Mouse (Mus musculus): ENCODE measurements around the gene Mfsd12.

The Mfsd12 gene

DNA sequence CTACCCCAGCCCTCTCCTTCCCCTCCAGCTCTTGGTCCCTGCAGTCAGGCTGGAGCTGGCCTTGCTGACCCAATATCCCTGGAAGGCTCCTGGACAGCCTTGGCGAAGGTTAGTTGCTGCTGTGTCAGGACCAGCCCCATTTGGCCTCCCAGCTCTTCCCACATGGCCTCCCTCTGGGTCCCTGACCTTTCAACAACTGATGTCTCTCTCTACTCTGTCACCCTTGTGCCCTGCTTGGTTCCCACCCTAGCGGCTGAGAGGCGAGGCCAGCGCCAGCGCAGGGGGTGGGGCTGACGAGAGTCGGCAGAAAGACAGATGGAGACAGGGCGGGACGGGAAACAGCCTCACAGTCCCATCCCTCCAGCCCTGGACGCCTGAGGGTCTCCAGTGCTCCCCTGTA, 28.9 kb upstream of the Mfsd12 start, which contains the start of gene Tbxa2r:
Gene Tbxa2r, plus strand, starts transcription at position 346 of the 400 bp plus-strand sequence.
- DNase-seq (ENCODE audit: low spot score in 2 of 2): no peak

DNA sequence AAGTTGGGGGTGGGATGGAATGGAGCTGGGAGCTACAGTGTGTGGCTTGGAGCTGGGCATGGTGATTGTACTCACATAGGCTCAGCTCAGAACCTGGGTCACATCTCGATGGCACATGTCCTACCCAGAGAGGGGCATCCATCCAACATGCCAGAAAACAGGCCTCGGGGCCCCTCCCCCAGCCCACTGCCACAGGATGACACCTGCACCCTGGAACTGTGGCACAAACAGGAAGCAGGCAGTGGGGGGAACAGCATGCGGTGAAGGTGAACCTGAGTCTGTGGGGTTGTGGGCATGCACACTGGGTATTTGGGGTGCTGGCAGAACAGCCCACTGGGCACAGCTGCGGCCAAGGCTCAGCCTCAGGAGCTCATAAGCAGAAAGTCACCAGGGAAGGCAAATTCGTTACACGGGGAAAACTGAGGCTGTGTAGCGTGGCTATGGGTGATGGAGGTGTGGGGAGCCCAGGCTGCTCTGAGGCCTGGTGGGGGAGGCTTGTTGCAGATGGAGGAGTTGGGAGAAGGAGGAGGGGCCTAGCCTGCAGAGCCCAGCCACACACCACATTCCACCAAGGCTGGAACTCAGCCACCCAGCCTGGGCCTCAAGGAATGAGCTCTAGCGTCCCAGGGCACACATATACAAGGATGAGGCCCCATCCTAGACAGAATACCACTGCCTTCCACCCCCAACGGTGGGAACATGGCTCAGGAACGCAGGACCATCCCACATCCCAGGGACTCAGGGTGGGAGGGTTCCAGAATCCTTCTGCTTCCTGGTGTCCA, 27.9 kb upstream of the Mfsd12 start:
- no peak for DNase-seq (ENCODE audit: low spot score in 2 of 2)

DNA sequence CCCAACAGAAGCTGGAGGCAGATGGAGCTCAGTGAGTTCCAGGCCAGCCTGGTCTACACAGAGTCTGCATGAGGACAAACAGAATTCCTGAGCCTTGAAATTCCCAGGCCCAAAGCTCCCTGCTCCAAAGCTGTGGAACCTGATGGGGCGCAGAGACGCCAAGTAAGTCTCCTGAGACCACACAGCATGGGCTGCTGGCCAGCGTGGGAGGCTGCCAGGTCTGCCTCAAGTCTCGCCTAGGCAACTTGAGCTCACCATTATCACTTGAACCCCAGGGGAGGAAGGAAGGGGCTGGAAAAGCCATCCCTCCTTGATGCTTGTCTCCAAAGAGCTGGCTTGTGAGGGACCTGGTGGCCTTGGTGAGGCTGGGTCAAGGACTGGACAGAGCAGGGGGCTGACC, 27.3 kb upstream of the Mfsd12 start:
- no peak for DNase-seq (ENCODE audit: low spot score in 2 of 2)

DNA sequence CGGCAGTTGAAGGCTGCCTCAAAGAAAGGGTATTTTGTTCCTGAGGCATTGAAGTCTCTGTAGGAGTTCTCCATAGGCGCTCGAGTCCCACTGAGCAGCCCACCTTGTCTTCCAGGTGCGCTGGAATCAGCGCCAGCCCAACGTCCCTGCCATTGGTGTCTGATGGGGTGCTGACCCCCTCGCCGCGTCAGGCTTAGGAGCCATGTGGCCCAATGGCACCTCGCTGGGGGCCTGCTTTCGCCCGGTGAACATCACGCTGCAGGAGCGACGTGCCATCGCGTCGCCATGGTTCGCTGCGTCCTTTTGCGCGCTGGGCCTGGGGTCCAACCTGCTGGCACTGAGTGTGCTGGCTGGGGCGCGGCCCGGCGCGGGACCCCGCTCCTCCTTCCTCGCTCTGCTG, 25.0 kb upstream of the Mfsd12 start:
- DNase-seq (ENCODE audit: low spot score in 2 of 2): no peak

DNA sequence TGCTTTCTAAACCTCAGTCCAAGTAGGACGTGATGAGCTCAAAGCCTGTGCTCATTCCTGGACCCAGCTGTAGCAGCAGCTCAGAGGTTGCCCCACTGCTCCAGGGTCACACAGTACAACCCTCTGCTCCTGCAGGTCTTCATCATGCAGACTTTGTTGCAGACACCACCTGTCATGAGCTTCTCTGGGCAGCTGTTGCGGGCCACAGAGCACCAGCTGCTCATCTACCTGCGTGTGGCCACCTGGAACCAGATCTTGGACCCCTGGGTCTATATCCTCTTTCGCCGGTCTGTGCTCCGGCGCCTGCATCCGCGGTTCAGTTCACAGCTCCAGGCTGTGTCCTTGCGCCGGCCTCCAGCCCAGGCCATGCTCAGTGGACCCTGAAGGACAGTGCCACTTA, 23.0 kb upstream of the Mfsd12 start:
- no peak for DNase-seq (ENCODE audit: low spot score in 2 of 2)

DNA sequence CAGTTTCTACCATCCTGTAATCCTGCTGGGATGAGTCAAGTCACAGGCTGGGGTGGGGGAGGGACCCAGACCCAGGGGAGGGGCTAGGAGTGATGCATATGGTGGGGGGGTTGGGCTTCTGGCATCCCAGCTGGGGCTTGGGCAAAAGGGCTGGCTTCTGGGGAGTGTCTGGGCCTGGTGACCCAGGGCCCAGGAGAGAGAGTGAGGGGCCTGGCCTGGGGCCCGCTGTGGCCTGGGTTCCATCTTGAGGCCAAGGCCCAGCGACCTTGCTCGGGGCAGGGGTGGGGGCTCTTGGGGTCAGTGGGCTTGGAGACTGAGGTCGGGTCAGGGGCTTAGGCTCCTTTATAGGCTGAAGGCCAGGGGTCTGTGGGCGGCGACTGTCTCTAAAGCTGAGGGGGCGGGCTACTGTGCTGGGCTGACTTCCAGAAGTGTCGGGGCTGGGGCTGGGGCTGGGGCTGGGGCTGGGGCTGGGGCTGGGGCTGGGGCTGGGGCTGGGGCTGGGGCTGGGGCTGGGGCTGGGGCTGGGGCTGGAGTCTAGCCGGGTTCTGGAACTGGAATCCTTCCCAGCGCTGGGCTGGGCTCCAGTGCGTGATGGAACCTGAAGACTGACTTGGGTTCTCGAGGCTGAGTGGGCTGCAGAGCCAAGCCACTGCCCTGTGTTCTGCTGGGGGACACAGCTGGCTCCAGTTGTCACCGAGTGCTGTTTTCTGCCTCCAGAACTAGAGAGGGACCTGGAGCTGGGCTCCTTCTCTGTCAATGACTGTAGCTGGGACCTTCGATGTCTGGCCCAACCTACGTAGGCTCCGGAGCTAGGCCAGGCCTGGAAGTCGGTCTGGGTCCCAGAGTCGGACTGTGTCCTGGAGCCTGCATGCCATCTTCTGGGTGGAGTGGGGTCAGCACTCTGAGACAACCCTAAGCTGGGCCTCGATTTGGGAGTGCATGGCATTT, 21.6 kb upstream of the Mfsd12 start:
- no peak for DNase-seq (ENCODE audit: low spot score in 2 of 2)

DNA sequence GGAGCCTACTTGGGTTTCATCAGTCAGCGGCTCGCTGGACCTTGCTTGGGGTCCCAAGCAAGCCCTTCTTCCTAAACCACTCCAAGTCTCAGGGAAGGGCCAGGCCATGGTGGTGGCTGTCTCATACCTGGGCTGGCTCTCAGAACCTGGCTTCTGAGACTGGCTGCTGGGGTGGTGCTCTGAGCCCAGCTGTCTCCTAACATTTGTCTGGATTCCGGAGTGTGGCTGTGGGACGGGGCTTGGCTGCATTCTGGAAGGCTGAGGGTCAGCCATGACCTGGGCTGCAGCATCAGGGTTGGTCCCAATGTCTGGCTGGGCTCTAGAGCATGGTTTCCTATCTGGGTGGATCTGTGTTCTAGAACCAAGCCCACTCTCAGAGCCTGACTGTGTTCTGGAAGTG, 20.7 kb upstream of the Mfsd12 start:
- no peak for DNase-seq (ENCODE audit: low spot score in 2 of 2)

DNA sequence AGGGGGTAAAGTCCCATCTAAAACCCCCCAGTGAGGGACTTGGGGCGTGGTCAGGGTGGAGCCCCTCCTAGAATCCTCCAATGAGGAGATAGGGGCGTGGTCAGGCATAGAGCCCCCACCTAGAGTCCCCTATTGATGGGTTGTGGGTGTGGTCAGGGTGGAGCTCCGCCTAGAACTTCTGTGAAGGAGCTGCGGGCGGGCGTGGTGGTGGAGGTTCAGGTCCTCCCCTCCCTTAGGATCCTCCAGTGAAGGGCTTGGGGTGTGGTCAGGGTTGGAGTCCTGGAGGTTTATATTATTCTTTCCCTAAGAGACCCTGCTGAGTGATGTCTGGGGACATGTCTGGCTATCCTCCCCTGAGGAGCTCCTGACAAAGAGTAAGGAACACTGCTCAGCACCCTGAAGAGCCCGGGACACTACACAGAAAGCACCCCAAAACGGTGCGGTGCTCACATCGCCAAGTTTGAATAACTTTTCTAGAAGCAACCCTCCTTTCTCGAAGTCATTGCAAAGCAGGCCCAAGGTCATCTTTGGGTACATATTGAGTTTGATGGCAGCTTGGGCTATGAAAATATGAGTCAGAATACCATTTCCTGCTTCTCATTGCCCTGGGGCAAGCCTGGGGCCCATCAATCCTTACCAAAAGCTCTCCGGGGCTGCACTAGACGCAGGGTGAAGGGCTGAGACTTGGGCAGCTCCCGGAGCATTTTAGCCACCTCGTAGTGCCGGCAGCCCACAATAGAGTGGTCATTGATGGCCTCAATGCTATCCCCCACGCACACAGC, 16.5 kb upstream of the Mfsd12 start:
- no peak for DNase-seq (ENCODE audit: low spot score in 2 of 2)

DNA sequence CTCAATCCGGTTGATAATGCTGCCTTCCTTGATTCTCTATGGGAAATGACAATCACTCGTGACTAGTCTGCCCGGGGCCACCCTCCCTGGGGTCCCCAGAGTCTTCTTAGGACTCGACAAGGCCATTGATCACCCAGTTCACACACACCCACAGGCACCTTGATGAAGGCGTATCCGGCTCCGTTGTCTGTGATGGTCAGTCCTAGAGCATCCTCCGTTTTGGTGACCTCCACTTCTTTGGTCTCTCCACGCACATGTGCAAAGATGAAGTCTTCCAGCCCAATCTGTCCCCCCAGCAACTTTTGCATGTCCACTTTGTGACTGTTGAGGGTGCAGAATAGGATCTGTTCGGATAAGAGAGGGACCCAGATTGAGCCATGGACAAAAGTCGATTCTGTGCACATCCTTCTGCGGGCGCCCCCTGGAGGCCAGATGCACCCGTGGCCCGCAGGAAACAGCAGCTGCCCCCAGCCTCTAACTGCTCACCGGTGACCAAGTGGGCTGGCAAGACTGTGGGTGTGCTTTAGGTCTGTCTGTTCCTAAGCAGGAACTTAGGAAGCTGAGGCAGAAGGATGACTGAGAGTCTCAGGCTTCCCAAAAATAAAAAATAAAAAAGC, 15.8 kb upstream of the Mfsd12 start:
- peak in 1 of 2 experiments; percentile 68 for DNase-seq (ENCODE audit: low spot score in 2 of 2)

DNA sequence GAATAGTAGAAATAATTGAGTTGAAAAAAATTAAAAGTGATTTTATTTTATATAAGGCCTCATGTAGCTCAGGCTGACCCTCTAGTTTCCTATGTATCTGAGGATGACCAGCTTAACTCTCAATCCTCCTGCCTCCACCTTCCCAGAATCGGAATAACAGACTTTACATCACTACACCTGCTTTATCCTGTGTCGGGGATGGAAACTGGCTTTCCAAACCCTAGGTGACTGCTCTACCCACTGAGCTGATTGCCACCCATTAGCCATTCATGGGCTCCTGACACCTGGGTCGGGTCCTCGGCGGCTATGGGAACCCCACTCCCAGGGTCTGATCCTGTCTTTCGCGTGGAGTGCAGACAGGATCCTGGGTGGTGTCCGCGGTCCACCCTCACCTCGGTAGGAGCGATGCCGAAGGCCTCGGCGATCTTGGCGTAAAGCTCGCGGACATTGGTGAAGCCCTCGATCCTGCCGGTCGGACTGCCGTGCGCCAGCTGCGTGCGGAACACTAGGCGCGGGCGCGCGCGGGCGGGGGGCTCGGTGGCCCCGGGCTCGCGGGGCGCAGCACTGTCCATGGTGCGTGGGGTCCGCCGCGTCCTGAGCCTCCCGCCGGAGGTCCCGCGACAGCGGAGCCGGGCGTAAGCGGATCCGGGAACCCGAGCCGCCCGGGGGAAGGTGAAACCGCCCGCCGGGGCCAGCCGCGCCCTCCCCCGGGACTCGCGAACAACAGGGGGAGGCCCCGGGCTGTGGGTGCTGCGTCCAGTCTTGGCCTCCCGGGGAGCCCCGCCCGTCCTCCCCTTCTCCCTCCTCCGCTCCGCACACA, 14.4 kb upstream of the Mfsd12 start, which contains the start of gene Gipc3:
Gene Gipc3, minus strand, starts transcription at position 581 of the 820 bp plus-strand sequence.
- DNase-seq (ENCODE audit: low spot score in 2 of 2): no peak

DNA sequence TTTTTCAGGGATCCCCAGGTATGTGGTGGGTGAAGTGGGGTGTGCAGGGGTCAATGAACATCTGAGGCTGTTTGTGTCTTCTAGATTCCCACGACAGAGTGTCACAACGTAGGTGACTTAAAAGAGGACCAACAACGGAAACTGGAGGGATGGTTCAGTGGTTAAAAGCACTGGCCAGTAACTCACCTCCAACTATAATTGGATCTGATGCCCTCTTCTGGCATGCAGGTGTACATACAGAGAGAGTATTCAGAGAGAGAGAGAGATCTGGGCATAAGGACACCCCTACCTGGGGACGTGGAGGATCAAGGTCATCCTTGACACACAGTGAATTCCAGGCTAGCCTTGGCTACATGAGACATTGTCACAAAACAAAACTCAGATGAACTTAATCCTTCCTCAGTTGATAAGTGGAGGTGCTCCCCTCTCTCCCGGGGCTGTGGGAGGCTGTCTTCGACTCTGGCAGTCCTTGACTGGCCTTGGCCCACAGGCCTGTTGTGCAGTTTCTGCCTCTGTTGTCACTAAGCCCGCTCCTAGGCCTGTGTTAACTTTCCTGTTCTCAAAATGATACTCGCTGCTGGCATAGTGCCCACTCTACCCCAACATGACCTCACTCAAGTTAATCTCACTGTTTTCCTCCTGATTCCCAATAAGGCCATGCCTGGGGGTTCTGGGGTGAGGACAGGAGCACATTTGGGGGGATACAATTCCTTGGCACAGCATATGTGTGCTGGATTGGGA, 12.7 kb upstream of the Mfsd12 start:
- no peak for DNase-seq (ENCODE audit: low spot score in 2 of 2)

DNA sequence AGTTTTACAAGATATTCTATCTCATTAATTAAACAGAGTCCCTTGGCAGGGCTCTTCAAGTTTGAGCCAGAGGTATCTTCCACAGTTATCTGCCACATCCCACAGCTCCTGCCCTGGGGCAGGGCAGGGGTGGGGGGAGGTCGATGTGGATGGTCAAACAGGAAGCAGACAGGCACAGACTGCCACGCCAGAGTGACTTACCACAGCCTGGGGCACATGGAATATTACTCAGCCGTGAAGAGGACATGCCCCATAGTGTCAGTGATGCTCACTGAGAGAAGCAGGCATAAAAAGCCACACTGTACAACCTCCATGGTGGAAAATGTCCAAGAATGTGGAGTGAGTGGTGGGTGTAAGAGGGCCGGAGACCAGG, 12.1 kb upstream of the Mfsd12 start:
- no peak for DNase-seq (ENCODE audit: low spot score in 2 of 2)

DNA sequence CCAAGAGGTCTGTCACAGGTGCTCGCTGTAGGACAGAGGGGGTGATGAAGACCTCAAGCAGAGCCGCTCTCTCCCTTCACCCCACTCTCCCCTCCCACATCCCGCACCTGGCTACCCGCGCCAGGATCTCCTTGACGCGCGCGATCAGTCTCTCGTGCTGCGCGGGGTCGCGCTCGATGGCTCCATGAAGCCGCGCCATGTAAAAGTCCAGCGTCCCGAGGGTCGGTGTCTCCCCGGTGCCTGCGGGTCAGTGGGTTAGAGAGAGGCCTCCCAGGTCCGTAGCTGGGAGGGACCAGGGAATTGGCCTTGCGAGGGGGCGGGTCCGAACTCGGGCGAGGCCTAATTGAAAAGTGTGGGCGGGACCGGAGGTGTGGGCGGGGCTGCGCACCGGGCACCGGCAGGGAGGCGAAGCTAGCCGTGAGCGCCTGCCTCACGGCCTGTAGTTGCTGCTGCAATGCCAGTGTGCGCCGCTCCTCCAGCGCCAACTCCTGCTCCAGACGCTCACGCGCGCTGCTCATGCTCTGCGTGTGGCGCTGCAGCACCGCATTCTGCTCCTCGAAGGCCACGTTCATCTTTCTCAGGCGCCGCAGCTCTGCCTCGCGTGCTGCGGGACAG, 10.7 kb upstream of the Mfsd12 start:
- peak; percentile 81 to 85 for DNase-seq (ENCODE audit: low spot score in 2 of 2)

DNA sequence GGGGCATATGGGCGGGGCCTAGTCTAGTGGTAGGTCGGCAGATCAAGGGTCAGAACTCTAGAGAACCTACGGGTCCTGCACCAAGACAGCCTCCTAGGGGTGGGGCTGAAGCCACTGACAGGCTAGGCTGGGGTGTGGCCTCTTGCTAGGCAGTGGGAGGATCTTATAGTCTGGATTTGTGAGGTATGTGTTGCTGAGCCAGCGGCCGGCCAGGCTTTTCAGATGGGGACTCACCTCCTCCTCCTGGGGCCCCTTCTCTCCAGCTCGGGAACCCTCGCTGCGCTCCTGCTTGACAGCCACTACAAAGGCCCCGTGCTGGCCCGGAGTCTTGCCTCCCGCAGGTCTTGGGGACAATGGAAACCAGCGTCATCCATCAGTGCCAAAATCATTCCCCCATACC, 8.1 kb upstream of the Mfsd12 start:
- no peak for DNase-seq (ENCODE audit: low spot score in 2 of 2)

DNA sequence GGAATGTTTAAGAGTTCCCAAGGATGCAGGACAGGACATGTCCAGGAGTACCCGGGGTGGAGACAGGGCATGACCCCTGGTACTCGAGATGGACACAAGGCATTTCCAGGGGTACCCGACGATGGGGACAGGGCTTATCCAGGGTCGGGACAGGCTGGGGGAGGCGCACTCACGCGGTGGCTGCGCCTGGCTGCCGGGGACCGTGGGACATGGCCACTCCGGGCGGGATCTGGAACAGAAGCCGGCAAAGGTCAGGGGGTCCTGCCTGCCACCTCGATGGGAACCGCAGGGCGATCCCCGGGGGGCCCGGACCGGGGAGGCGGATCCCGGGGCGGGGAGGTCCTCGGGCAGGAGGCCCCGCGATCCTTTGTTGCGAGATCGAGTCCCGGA, 7.3 kb upstream of the Mfsd12 start:
- no peak for DNase-seq (ENCODE audit: low spot score in 2 of 2)

DNA sequence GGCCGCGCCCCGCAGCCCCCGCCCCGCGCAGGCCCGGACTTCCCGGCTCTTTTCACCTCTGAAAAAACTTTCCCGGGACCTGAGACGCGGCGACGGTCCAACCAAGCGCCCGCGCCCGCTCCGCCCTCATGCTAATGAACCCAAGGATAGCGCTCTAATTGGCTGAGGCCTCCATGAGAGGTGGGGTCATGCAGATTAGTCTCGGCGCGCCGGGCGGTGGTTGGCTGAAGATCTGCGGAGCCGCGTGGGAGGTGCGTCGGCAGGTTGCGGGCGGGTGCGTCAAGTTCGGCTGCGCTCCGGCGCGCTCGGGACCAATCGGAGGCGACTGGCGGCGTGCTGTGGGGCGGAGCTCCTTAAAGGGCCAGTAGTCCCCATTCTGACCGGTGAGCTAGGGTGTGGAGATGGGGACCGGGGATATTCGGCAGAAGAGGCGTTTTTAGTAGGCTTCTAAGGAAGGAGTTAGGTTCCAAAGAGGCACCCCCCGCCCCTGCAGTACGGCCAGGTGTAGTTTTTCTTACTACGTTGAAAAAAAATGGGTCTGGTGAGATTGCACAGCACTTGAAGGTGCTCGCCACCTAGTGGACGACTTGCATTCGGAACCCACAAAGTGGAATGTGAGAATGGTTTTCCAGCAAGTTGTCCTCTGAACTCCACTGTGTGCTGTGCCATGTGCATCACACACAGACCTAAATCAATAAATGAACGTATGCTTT, 6.8 kb upstream of the Mfsd12 start, which contains the start of gene Hmg20b:
Gene Hmg20b, minus strand, starts transcription at position 130 of the 713 bp plus-strand sequence.
- peak; percentile 100 for DNase-seq (ENCODE audit: low spot score in 2 of 2)

DNA sequence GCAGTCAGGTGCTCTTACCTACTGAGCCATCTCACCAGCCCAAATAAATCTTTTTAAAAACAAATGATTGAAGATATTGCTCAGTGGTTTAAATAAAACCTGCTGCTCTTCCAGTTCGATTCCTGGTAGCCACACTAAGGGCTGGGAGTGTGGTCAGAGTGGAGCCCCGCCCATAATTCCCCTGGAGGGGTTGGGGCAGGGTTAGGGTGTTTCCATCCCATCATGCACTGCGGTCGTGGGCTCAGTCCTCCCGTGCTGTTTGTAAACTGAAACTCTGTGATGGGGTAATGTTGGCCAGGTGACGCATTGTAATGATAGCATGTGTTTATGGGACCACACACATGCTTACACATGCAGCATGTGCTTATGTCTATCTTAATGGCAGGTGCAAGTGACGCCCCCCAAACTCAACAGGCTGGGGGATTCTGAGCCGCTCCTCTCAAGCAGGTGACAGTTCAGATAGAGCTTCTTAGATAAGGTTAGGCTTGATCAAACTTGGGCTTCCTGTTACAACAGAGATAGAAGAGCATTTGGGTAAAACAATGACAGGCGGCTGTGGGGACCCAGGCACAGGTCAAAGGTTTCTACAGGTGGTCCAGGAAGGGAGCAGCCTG, 5.5 kb upstream of the Mfsd12 start:
- no peak for DNase-seq (ENCODE audit: low spot score in 2 of 2)

DNA sequence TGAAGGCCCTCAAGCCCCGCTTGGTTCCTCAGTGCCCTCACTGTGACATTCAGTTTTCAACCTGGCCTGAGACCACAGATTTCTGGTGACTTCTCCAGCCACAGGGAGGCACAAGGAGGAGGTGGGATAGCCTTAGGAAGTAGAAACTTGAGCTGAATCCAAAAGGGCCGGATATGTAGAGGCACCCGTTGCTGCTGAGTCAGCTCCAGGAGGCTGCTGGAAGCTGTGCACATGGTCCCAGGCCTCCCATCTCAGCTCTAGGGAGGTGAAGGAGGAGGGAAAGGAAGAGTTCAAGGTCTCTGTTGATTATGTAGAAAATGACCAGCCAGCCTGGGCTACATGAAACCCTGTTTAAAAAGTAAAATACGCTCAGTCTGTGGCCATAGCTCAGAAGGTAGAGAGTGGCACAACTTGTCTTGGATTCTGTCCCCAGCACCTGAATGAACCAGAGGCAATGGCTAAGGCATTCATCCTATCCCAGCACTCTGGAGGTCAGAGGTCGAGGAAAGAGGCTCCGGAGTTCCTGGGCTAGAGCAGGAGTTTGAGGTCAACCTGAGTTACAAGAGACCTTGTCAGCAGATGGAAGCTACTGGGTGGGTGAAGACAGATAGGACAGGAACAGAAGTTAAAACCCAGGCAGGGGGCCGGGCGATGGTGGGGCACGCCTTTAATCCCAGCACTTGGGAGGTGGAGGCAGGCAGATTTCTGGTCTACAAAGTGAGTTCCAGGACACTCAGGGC, 2.4 kb upstream of the Mfsd12 start:
- DNase-seq (ENCODE audit: low spot score in 2 of 2): peak in 1 of 2 experiments; percentile 34

Measured in right cerebral cortex, postnatal 10 days (tissue).